8 mouse cellular contexts compared by ENCODE assay signal in genomic region chr19:38837171-38837641, GRCm38 (mm10). TPM values are rescaled to one million over a fixed set of nuclear protein-coding genes. Genes with fewer than 3 reads are reported as not detected.
A peak's percentile ranks its signal among the peaks of the same experiment; 100 is the strongest.
DNase-seq lines count a peak whose midpoint lies in the region; ATAC-seq lines count a peak whose summit lies in the region.

No protein-coding gene starts in this region.

- H3K4me2 ChIP-seq in forebrain, embryonic 15.5 days (replicated peaks), result peak overlapping the region; percentile 55
- peak overlapping the region; percentile 77 for H3K4me2 ChIP-seq in lung, embryonic 15.5 days

- peak overlapping the region; percentile 93 for H3K27ac ChIP-seq in forebrain, embryonic 15.5 days (replicated peaks)
- H3K27ac ChIP-seq in lung, embryonic 15.5 days, result peak overlapping the region; percentile 91

- no peaks in the 10 kb centered on the region for H3K9me3 ChIP-seq in forebrain, embryonic 15.5 days
- H3K9me3 ChIP-seq in lung, embryonic 15.5 days, result no peaks in the 10 kb centered on the region

- peak overlapping the region; percentile 75 for H3K9ac ChIP-seq in forebrain, embryonic 15.5 days (replicated peaks)
- H3K9ac ChIP-seq in lung, embryonic 15.5 days, result peak overlapping the region; percentile 89

- peak overlapping the region; percentile 84 for H3K4me3 ChIP-seq in forebrain, embryonic 15.5 days
- peak overlapping the region; percentile 84 for H3K4me3 ChIP-seq in lung, embryonic 15.5 days

- peak; percentile 51 for ATAC-seq in forebrain, embryonic 15.5 days (replicated peaks)
- peak; percentile 58 for ATAC-seq in lung, embryonic 15.5 days (ENCODE audit: borderline replicate concordance, extremely low read depth, low FRiP score, low TSS enrichment)

- no peaks in the 10 kb centered on the region for H3K36me3 ChIP-seq in forebrain, embryonic 15.5 days
- H3K36me3 ChIP-seq in lung, embryonic 15.5 days, result no peaks in the 10 kb centered on the region

- under 1% methylated on average over 54 of the region's 54 CpGs for WGBS in forebrain, embryonic 15.5 days
- 0% methylated on average over 54 of the region's 54 CpGs for WGBS in lung, embryonic 15.5 days

- no peaks in the 10 kb centered on the region for H3K27me3 ChIP-seq in forebrain, embryonic 15.5 days
- H3K27me3 ChIP-seq in lung, embryonic 15.5 days, result no peaks in the 10 kb centered on the region

- intact Hi-C loops in heart, postnatal 25 days (cut with DNase I), result loop anchor here (2.0 to 5.0 kb wide), 2 partner anchors 18 to 80 kb away; partner anchors contain the start of gene Noc3l

- peaks cover 17% of the 10 kb centered on the region; the same call in 1 of the 2 replicates for H3K4me1 ChIP-seq in forebrain, embryonic 15.5 days
- H3K4me1 ChIP-seq in lung, embryonic 15.5 days, result 0 out of 2 replicates have a peak, but pooled peaks cover 9% of the 10 kb centered on the region

- peak; percentile 48 for DNase-seq in NIH3T3 (ENCODE audit: low read depth)
- peak; percentile 62 for DNase-seq in cerebellum, adult 11-12 months
- peak; percentile 49 for DNase-seq in heart, postnatal 25 days (ENCODE audit: low spot score)
- peak; percentile 73 to 81 for DNase-seq in kidney, postnatal 4 days
- peak; percentile 42 for DNase-seq in ovary, postnatal 10 days (ENCODE audit: low spot score)
- DNase-seq in urinary bladder, postnatal 10 days (ENCODE audit: low spot score), result peak; percentile 12

RNA-seq across cellular contexts. Expression of gene Tbc1d12, which starts 0.8 kb away (rescaled TPM):
- 4.4 and 5.0 TPM in 2 replicates for polyA plus RNA-seq in forebrain, embryonic 15.5 days (2015; fragmentation: Nextera tagmentation; extraction: Ambion mirVana)
- 1 to 10 TPM; 5.9 to 6.7 TPM for total RNA-seq in heart, postnatal 25 days (2021)
- 2.3 and 3.0 TPM in 2 replicates for polyA plus RNA-seq in lung, embryonic 15.5 days (2015; fragmentation: Nextera tagmentation; extraction: Ambion mirVana)

RNA-seq across cellular contexts. Expression of gene Noc3l, which starts 18.2 kb away (rescaled TPM):
- 6.0 and 7.1 TPM in 2 replicates for polyA plus RNA-seq in forebrain, embryonic 15.5 days (2015; fragmentation: Nextera tagmentation; extraction: Ambion mirVana)
- total RNA-seq in heart, postnatal 25 days (2021), result 1 to 10 TPM; 6.1 to 6.7 TPM
- polyA plus RNA-seq in lung, embryonic 15.5 days (2015; fragmentation: Nextera tagmentation; extraction: Ambion mirVana), result 6.9 and 7.7 TPM in 2 replicates

Comparison
In these comparisons a context has a peak if more than half of its experiments do, and no peak if none do; other contexts are left out.
1. Peak in every context shown above with its lines: DNase-seq, ATAC-seq, H3K4me3 ChIP-seq and H3K27ac ChIP-seq.
2. DNase-seq: peak in every context shown above with its lines; median percentile 77 in kidney, postnatal 4 days; 62 in cerebellum, adult 11-12 months; 49 in heart, postnatal 25 days; 48 in NIH3T3; 42 in ovary, postnatal 10 days; 12 in urinary bladder, postnatal 10 days.